Mouse (Mus musculus) embryo, embryonic 9.5 days (tissue): Measurements from ENCODE around the gene Pemt.

Experiments
- DNase-seq: peaks from one replicate; pipeline ENCODE4 v3.0.0-alpha.2; 2017; ENCODE audit errors: extremely low spot score

Gene Pemt

DNA sequence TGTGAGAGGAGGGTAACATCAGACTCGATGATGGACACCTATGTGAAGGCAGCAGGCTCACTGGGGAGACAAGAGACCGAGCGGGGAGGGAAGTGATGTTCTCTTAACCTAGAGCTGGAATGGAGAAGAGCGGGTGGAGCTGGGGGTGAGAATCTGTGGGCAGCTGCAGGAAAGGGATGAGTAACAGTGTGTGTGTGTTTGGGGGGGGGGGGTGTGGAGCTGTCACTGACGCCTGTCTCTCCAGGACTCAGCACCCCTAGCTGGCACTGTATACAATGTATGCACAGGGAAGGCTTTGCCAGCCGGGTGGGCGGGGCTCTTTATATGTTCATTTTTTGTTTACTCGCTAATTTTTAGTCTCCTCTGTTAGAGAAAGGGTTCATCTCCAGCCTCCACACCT, 42.5 kb downstream of the Pemt start:
- DNase-seq, result no peak

DNA sequence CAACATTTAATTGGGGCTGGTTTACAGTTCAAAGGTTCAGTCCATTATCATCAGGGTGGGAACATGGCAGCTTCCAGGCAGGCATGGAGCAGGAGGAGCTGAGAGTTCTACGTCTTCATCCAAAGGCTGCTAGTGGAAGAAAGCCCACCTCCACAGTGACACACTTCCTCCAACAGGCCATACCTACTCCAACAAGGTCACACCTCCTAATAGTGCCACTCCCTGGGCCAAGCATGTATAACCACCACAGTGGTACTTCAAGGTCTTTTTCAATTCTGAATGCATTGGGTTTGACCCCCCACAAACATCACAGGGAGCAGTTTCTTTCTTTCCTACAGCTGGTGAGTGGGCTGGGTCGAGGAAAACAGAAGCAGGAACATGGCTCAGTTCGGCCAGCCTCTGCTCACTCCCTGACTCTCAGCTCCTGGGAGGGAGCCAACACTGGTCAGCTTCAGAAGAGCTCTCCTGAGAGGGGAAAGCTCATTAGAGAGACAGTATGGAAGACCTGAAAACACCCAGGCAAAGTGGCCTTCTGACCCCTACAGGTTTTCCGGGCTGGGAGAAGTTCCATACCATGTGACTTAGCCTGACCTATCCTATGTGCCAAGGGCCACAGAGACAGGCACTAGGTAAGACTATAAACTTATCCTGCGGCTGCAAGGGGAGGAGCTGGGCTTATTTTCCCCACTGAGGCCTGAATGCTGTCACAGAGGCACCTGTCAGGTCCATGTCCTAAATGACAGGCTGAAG, 44.9 kb downstream of the Pemt start:
- no peak for DNase-seq

DNA sequence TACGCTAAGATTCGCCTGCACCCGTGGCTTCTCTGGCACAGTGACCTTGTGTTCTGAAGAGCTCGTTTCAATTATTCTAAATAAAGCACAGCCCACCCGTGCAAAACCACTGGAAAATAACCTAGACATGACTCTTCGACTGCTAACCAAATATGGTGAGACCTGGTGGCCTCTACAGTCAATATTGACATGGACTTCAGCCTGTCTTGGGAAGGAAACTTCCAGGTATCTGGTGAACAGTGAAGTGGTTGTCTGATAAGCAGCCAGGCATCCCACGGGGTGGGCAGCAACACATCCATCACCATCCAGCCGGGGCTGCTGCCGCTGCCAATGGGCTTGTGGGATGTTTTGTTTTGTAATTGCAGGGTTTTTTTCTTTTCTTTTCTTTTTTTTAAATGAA, 52.0 kb downstream of the Pemt start:
- no peak for DNase-seq

- no peak for DNase-seq
Observed at GRCm38 (mm10) chr11:59991365-59991764, 54.9 kb downstream of the Pemt start.

DNA sequence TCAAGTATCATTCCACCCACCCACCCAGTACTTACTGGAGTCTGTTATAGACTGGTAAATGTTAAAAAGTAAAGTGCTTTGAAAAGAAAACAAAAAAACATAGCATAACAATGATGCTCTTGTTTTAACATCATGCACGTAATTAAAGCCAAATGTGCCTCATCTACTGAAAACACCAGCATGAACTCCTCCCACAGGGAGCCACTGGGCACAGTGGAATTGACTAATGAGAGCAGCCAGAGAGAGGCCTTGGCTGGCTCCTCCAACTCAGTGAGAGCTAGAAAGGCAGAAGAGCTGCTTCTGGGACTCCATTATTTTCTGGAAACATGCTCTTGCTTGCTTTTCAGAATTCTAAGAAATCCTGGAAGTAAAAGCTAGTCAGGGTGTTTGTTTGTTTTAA, 56.9 kb downstream of the Pemt start:
- DNase-seq, result no peak

GRCm38 (mm10) chr11:59977831-59978230, 68.5 kb downstream of the Pemt start:
- DNase-seq, result no peak

DNA sequence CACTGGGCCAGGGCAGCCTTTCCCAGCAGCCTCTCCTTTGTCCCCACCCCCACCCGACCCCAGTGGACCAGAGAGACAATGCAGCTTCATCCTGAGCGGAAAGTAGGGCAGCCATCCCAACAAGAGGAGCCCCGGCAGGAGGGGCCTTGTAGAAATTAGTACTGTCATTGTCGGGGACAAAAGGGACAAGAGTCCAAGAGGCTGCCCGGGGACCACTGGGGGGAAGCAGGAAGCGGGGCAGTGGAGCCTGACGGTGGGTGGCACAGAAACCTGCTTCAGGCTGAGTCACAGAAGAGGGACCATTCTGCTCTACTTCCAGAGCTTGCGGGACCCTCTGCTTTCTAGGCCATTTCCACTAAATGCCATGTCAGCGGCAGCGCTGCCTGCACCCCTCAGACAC, 71.0 kb downstream of the Pemt start:
- no peak for DNase-seq

GRCm38 (mm10) chr11:59973389-59973788, 72.9 kb downstream of the Pemt start:
- DNase-seq, result no peak

DNA sequence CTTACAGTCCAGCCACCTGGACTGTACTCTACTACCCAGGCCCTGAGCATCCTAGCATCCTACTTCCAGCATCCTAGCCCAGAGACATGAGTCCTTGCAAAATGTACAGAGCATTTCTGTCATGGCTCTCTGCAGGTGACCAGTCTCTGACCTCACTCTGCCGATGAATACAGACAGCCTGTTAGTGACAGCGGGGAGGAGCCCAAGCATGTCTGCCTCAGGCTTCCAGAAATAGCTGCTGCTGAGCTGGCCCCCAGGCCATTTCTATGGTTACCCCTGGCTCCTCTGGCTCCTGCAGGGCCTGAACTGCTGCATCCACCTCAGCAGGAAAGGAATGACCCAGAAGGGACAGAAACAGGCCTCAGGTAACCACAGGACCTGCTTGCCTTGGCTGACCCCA, 74.6 kb downstream of the Pemt start:
- DNase-seq, result no peak

- no peak for DNase-seq
Observed at GRCm38 (mm10) chr11:59970780-59971179, 75.5 kb downstream of the Pemt start.

GRCm38 (mm10) chr11:59967765-59968164, 78.5 kb downstream of the Pemt start:
- no peak for DNase-seq

- no peak for DNase-seq
Observed at GRCm38 (mm10) chr11:59966102-59966483, 80.2 kb downstream of the Pemt start.

DNA sequence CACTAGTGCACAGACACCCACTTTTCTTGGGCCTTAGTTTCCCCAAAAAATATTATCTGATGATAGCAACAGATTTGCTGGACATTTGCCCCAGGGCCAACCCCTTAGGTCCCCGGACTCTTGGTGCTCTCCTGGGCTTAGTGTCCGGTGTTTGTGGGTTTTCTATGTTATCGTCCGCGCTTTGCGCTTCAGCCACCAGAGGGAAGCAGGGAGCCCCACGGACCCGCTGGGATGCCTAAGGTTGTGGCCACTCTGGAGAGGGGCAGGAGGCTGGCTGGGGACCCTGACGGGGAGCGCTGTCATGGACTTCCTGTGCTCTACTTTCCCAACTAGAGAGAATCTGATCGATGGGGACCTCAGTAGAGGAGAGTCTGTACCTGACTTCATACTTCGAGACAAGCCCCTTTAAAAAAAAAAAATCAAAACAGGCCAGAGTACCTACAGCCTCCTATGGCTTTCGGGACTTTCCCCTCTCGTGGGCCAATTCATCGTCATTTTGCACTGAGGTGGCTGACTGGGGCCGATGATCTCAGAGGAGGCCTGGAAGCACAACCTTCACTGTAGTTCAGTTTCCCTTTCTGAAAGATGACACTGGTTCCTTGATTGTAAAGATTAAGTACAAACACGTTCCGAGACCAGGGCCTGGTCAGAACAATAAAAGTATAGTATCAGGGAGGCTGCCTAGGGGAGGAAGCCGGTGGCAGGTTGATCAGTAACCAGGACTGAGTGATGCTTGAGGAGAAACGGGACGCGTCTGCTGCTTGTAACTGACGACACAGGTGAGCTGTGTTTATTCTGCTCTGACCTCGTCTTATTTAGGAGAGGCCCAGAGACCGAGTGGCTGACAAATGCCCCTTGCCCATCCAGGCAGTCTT, 80.8 kb downstream of the Pemt start:
- peak; percentile 86 for DNase-seq

DNA sequence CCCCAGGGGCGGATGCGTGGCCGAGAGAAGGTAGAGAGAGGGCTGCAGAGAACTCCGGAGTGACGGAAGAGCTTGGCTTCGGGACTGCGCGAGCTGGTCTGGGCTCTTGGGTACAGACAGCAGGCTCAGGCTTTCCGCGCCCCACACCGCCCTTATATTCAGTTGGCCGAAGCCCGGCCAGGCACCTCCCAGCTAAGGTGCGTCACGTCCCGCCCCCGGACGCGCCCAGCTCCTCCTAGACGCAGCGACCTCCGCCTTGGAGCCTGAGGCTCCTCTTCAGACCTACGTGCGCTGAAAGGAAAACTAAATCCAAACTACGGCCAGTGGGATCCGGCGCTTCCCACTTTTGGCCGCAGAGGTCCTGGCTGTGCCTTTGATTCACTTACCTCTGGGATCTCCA, 81.5 kb downstream of the Pemt start, which contains the start of gene Rasd1:
Gene Rasd1 (minus strand): TSS at position 127 of the 400 bp plus-strand sequence.
- DNase-seq, result peak; percentile 78

DNA sequence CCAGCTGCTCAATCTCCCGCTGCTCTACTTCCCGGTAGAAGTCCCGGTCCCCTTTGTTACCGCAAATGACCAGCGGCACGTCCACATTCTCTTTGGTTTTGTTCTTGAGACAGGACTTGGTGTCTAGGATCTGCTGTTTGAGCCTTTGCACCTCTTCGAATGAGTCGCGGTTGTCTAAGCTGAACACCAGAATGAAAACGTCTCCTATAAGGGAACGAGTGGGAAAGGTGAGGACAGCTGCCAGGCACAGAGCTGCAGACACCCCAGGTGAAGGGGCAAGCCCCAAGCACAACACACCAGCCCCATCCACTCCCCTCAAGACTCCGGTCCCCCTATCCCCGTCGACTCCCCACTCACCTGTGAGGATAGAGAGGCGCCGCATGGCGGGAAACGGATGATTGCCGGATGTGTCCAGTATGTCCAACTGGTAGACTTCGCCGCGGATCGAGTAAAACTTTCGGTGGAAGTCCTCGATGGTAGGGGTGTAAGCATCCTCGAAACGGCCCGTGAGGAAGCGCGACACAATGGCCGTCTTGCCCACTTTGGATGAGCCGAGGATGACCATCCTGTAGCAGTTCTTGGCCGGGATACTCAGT, 82.0 kb downstream of the Pemt start:
- DNase-seq, result no peak

DNA sequence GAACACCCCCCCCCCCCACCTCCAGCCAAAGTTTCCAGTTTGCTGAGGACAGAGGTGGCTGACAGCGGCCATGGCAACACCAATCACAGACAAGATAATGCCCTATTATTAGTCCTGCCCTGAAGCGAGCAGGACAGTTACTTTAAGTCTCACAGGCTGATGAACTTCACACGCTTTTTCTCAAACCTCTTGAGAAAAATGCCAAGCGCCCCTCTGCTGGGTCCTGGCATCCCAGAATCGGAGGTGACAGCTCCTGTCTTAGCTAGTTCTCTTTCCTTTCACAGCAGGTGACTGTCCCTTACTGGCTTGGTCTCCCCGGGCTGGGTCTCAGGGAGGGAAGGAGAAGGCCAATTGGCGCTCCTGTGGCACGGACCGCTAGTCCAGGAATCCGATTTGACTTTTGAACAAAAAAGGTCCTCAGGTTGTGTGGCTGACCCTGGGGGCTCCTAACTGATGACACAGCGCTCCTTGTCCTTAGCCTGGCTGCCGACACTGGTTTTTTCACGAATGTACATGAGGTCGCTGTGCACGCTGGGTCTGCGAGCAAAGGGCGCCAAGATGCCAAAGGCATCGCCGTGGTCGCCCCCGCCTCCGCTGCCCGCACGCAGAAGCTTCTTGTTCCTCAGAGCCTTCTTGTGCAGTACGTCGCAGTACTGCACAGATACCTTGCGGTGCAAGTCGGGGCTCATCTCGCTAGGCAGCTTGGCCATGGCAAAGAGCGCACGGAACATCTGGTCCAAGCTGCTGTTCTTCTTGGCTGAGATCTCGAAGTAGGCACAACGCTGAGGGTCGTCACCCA, 82.7 kb downstream of the Pemt start:
- peak; percentile 40 for DNase-seq

DNA sequence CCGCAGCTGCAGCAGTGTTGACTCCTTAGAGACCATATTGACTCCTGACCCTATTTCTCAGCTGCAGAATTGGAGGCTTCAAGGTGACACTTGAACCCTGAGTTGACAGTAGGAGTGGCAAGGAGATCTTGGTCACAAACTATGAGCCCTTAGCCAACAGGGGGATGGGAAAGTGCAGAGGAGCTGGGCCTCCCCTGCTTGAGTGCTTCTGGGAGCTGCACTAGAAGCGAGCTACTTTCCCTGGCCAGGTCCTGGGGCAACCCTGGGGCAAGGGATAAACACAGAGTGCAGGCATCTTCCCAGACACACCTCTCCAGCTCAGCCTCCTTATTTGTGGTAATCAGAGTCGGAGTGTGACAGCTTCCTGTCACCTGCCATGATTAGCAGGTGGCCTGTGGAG, 83.7 kb downstream of the Pemt start:
- no peak for DNase-seq

GRCm38 (mm10) chr11:59961338-59961875, 84.9 kb downstream of the Pemt start:
- DNase-seq, result no peak

- no peak for DNase-seq
Observed at GRCm38 (mm10) chr11:59960476-59961337, 85.6 kb downstream of the Pemt start.

DNA sequence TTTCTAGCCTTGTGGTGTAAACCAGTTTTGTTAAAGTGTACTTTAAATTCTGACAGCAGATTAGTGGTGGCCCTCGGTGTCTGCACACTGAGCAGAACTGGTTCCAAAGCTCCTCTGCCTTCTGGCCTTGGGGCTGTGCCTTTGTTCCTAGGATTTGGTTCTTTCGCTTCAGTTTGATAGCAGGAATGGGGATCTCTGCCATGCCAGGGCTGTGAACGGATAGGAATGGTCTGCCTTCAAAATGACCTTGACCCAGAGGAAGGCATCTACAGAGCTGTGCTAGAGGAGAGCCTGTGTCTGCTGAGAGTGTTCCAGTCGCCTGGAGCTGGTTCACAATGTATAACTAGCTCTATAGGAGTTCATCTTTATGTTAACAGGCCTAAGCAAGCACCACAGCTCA, 86.8 kb downstream of the Pemt start:
- DNase-seq, result no peak

DNA sequence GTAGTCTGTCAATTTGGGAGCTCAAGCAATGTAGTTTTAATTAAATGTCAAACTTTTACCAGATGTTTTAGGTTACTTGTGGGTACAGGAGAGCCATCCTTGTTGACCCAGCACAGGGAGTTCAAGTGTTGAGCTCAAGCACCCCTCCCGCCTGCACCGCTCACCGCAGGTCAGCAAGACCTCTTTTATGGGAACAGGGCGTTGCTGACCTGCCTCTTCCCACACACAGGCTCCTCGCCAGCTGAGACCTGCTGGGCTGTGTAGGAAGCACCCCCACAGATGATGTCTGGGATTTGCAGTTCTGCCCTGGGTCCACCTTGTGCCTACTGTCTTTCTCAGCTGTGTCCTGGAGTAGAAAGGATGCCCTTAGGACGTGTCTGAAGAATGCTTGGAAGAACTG, 89.5 kb downstream of the Pemt start:
- no peak for DNase-seq
